Mouse (Mus musculus) heart, adult 2 months (tissue): ENCODE data around the gene Tlcd1. TPM values are rescaled to one million over a fixed set of nuclear protein-coding genes. Genes with fewer than 3 reads are reported as not detected.

Source experiments
- DNase-seq, 2 experiments: peaks; one replicate each; pipeline ENCODE4 v3.0.0; 2021
- H3K27ac ChIP-seq: fragments of 200-600 bp; 2 replicates; pipeline ENCODE4 v1.8.1; 2022
- H3K27me3 ChIP-seq: fragments of 200-500 bp; 2 replicates; pipeline ENCODE4 v1.6.1; 2012; ENCODE audit warnings: mild to moderate bottlenecking, low read length, inconsistent platforms, mixed read lengths; ENCODE audit not compliant: control insufficient read depth, insufficient read depth
- H3K36me3 ChIP-seq: fragments of 200-500 bp; 2 replicates; pipeline ENCODE4 v1.6.1; 2012; ENCODE audit warnings: low read length, inconsistent platforms; ENCODE audit not compliant: control insufficient read depth, insufficient read depth
- H3K4me1 ChIP-seq: fragments of 200-500 bp; 2 replicates; pipeline ENCODE4 v1.6.1; 2011; ENCODE audit warnings: low read length; ENCODE audit not compliant: control insufficient read depth, insufficient read depth
- H3K4me3 ChIP-seq: fragments of 200-600 bp; 2 replicates; pipeline ENCODE4 v1.8.1; 2022
- H3K79me2 ChIP-seq: fragments of 200-500 bp; replicated peaks from 2 replicates; pipeline ENCODE4 v1.6.1; 2012; ENCODE audit warnings: mild to moderate bottlenecking, inconsistent platforms, low read length, moderate library complexity, mixed read lengths; ENCODE audit not compliant: control insufficient read depth, insufficient read depth
- H3K9ac ChIP-seq: fragments of 200-500 bp; 2 replicates; pipeline ENCODE4 v1.6.1; 2012; ENCODE audit warnings: low read depth, mild to moderate bottlenecking, control low read depth, inconsistent platforms, low read length, mixed read lengths
- CTCF ChIP-seq: fragments of 200-600 bp; IDR thresholded peaks from 2 replicates; pipeline ENCODE4 v1.8.1; 2022; ENCODE audit warnings: antibody characterized with exemption, mild to moderate bottlenecking, moderate library complexity
- EP300 ChIP-seq: fragments of 200-500 bp; IDR thresholded peaks from 2 replicates; pipeline ENCODE4 v1.6.1; 2011; ENCODE audit warnings: low read depth, low read length, control low read depth; ENCODE audit not compliant: insufficient read depth
- POLR2A ChIP-seq: fragments of 200-500 bp; IDR thresholded peaks from 2 replicates; pipeline ENCODE4 v1.6.1; 2011; ENCODE audit warnings: mild to moderate bottlenecking, low read depth, low read length, control low read depth; ENCODE audit not compliant: insufficient read depth
- WGBS: fragments of 180-500 bp; shearing (Covaris S2); methylation state at CpG from one replicate; pipeline ENCODE4 v1.1.7; 2018; 5-methylcytosine and 5-hydroxymethylcytosine counted together
- intact Hi-C: fragments of 180-260 bp; cut with DNase I; formaldehyde crosslinking; loops from one replicate; pipeline ENCODE4 v1.15.1; 2025
- polyA plus RNA-seq: library from polyadenylated mRNA; depleted of rRNA; stranded (reverse); fragments of >200 nt; gene quantifications from 2 replicates; pipeline ENCODE4 v1.2.3, GENCODE M21; 2012
- total RNA-seq, 2 experiments: library from RNA; stranded (reverse); gene quantifications; 2 replicates each; pipeline ENCODE4 v1.2.3; 2021

The Tlcd1 gene
- total and polyA plus RNA-seq, 3 experiments: 5.4 to 17.3 (median 5.7) TPM

GRCm38 (mm10) chr11:78178859-78179437 lies 2.4 kb downstream of the Tlcd1 start:
- Histone ChIP-seq H3K9ac (peak overlapping the region; percentile 86), H3K4me3 (peak overlapping the region; percentile 96), H3K36me3 (peaks cover 11% of the 10 kb centered on the region), H3K79me2 (no peaks in the 10 kb centered on the region), H3K27ac (peak overlapping the region; percentile 96), H3K27me3 (no peaks in the 10 kb centered on the region), H3K4me1 (peaks cover 3% of the 10 kb centered on the region)
- peak in 1 of 2 experiments; percentile 52 for DNase-seq
- intact Hi-C loops: no loop called here
- TF ChIP-seq CTCF (no peak), POLR2A (0 out of 2 replicates have a peak, but pooled peaks have one; percentile 0)
- WGBS: 6% methylated on average over 29 of the region's 29 CpGs

DNA sequence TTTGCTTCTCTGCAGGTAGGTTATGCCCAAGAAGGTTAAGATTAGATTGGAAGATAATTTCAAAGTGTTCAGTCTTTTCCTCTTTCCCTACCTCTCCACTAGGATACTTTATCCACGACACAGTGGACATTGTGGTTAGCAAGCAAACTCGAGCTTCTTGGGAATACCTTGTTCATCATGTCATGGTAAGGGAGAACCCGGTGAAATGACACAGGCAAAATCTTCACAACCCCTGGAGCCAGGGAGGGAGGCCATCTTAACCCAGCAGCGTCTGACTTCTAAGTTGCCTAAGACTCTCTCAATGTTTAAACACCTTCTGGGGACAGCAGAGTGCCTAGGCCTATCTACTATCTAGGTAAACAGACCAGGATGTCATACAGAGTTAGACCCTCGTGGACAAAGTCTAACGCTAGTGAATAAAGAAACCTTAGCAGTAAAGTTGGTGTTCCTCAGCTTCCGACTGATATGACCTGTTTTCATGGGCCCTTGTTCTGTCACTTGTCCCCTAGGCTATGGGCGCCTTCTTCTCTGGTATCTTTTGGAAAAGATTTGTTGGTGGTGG lies 3.0 kb downstream of the Tlcd1 start:
- no peak for TF ChIP-seq POLR2A
- Histone ChIP-seq H3K27ac (no peak overlapping the region; the same call in 1 of the 2 replicates), H3K4me1 (peaks cover 3% of the 10 kb centered on the region), H3K36me3 (peaks cover 11% of the 10 kb centered on the region), H3K9ac (no peak overlapping the region), H3K79me2 (no peaks in the 10 kb centered on the region), H3K4me3 (no peak overlapping the region; the same call in 1 of the 2 replicates), H3K27me3 (no peaks in the 10 kb centered on the region)
- 48% methylated on average over 8 of the region's 8 CpGs for WGBS
- intact Hi-C loops: no loop called here
- no peak for DNase-seq

- no peak for DNase-seq
- no peaks in the 10 kb centered on the region for H3K79me2 ChIP-seq
- H3K9ac ChIP-seq: no peak overlapping the region
- H3K4me3 ChIP-seq: no peak overlapping the region
- intact Hi-C loops: no loop called here
- H3K27me3 ChIP-seq: no peaks in the 10 kb centered on the region
- TF ChIP-seq EP300: no peak
- no peak for TF ChIP-seq CTCF
- no peak; the same call in 1 of the 2 replicates for TF ChIP-seq POLR2A
- H3K4me1 ChIP-seq: peaks cover 3% of the 10 kb centered on the region
- no peak overlapping the region for H3K27ac ChIP-seq
- peaks cover 11% of the 10 kb centered on the region for H3K36me3 ChIP-seq
- 73% methylated on average over 6 of the region's 6 CpGs for whole genome bisulfite sequencing
Observed at GRCm38 (mm10) chr11:78180081-78180761, 3.7 kb downstream of the Tlcd1 start.

- Histone ChIP-seq H3K4me3 (no peak overlapping the region), H3K27me3 (no peaks in the 10 kb centered on the region), H3K9ac (no peak overlapping the region), H3K27ac (no peak overlapping the region), H3K79me2 (no peaks in the 10 kb centered on the region), H3K36me3 (peaks cover 11% of the 10 kb centered on the region), H3K4me1 (peaks cover 1% of the 10 kb centered on the region)
- intact Hi-C loops: no loop called here
- no peak for DNase-seq
- 44% methylated on average over 2 of the region's 2 CpGs for WGBS
- TF ChIP-seq EP300 (no peak), POLR2A (no peak), CTCF (no peak)
Observed at GRCm38 (mm10) chr11:78181830-78182357, 5.4 kb downstream of the Tlcd1 start.

GRCm38 (mm10) chr11:78182450-78182849 lies 5.9 kb downstream of the Tlcd1 start:
- Histone ChIP-seq H3K4me3 (peak overlapping the region; percentile 96), H3K27me3 (no peaks in the 10 kb centered on the region), H3K9ac (no peak overlapping the region; the same call in 1 of the 2 replicates), H3K27ac (no peak overlapping the region), H3K4me1 (peaks cover 1% of the 10 kb centered on the region), H3K36me3 (peaks cover 11% of the 10 kb centered on the region), H3K79me2 (no peaks in the 10 kb centered on the region)
- TF ChIP-seq EP300: no peak
- TF ChIP-seq POLR2A: no peak
- no peak for TF ChIP-seq CTCF
- intact Hi-C loops: no loop called here
- no peak for DNase-seq
- 4% methylated on average over 7 of the region's 7 CpGs for WGBS
